Mouse (Mus musculus) ES-E14 (cell line): Measurements from ENCODE around the gene Nr1h3. TPM values are rescaled to one million over a fixed set of nuclear protein-coding genes. Genes with fewer than 3 reads are reported as not detected.

Source experiments
- DNase-seq: peaks from one replicate; pipeline ENCODE4 v3.0.0-alpha.2; 2013; ENCODE audit warnings: low read depth, low spot score
- H3K27ac ChIP-seq: 2 replicates; pipeline ENCODE4 v1.5.1; 2012; ENCODE audit warnings: low read depth, mild to moderate bottlenecking, low read length, moderate library complexity, mixed read lengths; ENCODE audit not compliant: poor library complexity, insufficient read depth, severe bottlenecking
- H3K36me3 ChIP-seq: 2 replicates; pipeline ENCODE4 v1.6.1; 2012; ENCODE audit warnings: mild to moderate bottlenecking, low read length, moderate library complexity, mixed read lengths; ENCODE audit not compliant: control insufficient read depth, poor library complexity, insufficient read depth, severe bottlenecking
- H3K4me1 ChIP-seq, 2 experiments: fragments of 150-350 bp in 1 of 2; sonication (generic) in 1 of 2; 2 replicates each; pipeline ENCODE4 v1.6.1; 2012; ENCODE audit warnings: low read length in 2 of 2, mild to moderate bottlenecking in 1 of 2, mixed read lengths in 1 of 2; ENCODE audit not compliant: control insufficient read depth in 2 of 2, insufficient read depth in 2 of 2, poor library complexity in 1 of 2
- H3K4me3 ChIP-seq, 2 experiments: fragments of 150-350 bp in 1 of 2; sonication (generic) in 1 of 2; 2 replicates each; pipeline ENCODE4 v1.5.1; 2012; ENCODE audit warnings: low read length in 2 of 2, low read depth in 1 of 2, mild to moderate bottlenecking in 1 of 2, mixed read lengths in 1 of 2; ENCODE audit not compliant: insufficient read depth in 1 of 2, poor library complexity in 1 of 2, severe bottlenecking in 1 of 2
- H3K9ac ChIP-seq: 2 replicates; pipeline ENCODE4 v1.6.1; 2012; ENCODE audit warnings: low read depth, mild to moderate bottlenecking, low read length, mixed read lengths; ENCODE audit not compliant: poor library complexity, insufficient read depth, severe bottlenecking
- H3K9me3 ChIP-seq: fragments of 150-350 bp; sonication (generic); 2 replicates; pipeline ENCODE4 v1.6.1; 2012; ENCODE audit warnings: low read depth, mild to moderate bottlenecking, low read length; ENCODE audit not compliant: control insufficient read depth, insufficient read depth
- CHD2 ChIP-seq: IDR thresholded peaks from 2 replicates; pipeline ENCODE4 v1.6.1; 2014; ENCODE audit warnings: mild to moderate bottlenecking, low read depth, low read length, inconsistent platforms
- HCFC1 ChIP-seq: IDR thresholded peaks from 2 replicates; pipeline ENCODE4 v1.6.1; 2012; ENCODE audit warnings: low read length, inconsistent platforms, borderline replicate concordance; ENCODE audit not compliant: insufficient read depth
- MAFK ChIP-seq: IDR thresholded peaks from 2 replicates; pipeline ENCODE4 v1.6.1; 2014; ENCODE audit warnings: mild to moderate bottlenecking, low read depth, low read length, inconsistent platforms; ENCODE audit not compliant: insufficient read depth
- ZC3H11A ChIP-seq: IDR thresholded peaks from 2 replicates; pipeline ENCODE4 v1.6.1; 2012; ENCODE audit warnings: low read depth, mild to moderate bottlenecking, inconsistent platforms, low read length, borderline replicate concordance
- ZNF384 ChIP-seq: IDR thresholded peaks from 2 replicates; pipeline ENCODE4 v1.6.1; 2012; ENCODE audit warnings: low read depth, low read length, inconsistent platforms
- in situ Hi-C, 2 experiments: fragments of 600-800 bp; cut with MboI; formaldehyde crosslinking; loops; one replicate each; pipeline ENCODE4 v1.15.1; 2025; ENCODE audit warnings: low sequenced_read_pairs in 2 of 2, inconsistent platforms in 1 of 2; ENCODE audit not compliant: unreplicated experiment in 2 of 2
- total RNA-seq: library from RNA; depleted of rRNA; stranded (reverse); fragments of 300-350 nt; gene quantifications from 2 replicates; pipeline ENCODE4 v1.2.3, GENCODE M21; 2012

The Nr1h3 gene
- total RNA-seq, 1 experiment = 1.4 TPM

DNA sequence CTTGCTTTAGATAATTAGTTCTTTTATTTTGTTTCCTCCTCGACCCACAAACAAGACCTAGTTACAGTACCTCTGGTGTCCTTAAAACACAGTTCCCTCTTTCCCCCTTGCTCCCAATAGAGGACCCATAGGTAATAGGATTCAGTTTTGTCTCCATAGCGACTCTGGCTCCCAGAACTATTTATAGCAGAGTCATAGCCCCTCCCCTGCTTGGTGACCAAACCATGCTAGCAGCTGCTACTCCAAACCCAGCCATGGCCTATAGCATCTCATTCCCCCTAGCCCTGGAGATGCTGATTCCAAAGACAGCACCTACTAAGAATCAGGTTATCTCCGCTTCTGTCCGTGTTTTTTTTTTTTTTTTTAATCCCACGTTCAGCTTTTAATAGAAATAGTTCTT lies 21.9 kb downstream of the Nr1h3 start:
- TF ChIP-seq ZC3H11A = no peak
- TF ChIP-seq HCFC1 = no peak
- no peak for TF ChIP-seq CHD2
- no peak for TF ChIP-seq ZNF384
- TF ChIP-seq MAFK = no peak
- in situ Hi-C loops = no loop called here
- Histone ChIP-seq H3K4me3 (no peak overlapping the region), H3K9ac (no peak overlapping the region), H3K9me3 (no peaks in the 10 kb centered on the region), H3K4me1 (peaks cover 0 to 7% of the 10 kb centered on the region in 2 experiments; a peak in 1 of 4 replicates), H3K27ac (no peak overlapping the region), H3K36me3 (no peaks in the 10 kb centered on the region)
- no peak for DNase-seq

GRCm38 (mm10) chr2:91179825-91180224 lies 22.8 kb downstream of the Nr1h3 start:
- no peaks in the 10 kb centered on the region for H3K36me3 ChIP-seq
- no peak overlapping the region for H3K9ac ChIP-seq
- H3K4me1 ChIP-seq = peaks cover 0 to 7% of the 10 kb centered on the region in 2 experiments; a peak in 1 of 4 replicates
- in situ Hi-C loops = no loop called here
- no peaks in the 10 kb centered on the region for H3K9me3 ChIP-seq
- no peak for DNase-seq
- H3K27ac ChIP-seq = no peak overlapping the region
- no peak for TF ChIP-seq ZC3H11A
- no peak for TF ChIP-seq HCFC1
- TF ChIP-seq ZNF384 = no peak
- no peak for TF ChIP-seq CHD2
- TF ChIP-seq MAFK = no peak
- no peak overlapping the region for H3K4me3 ChIP-seq

DNA sequence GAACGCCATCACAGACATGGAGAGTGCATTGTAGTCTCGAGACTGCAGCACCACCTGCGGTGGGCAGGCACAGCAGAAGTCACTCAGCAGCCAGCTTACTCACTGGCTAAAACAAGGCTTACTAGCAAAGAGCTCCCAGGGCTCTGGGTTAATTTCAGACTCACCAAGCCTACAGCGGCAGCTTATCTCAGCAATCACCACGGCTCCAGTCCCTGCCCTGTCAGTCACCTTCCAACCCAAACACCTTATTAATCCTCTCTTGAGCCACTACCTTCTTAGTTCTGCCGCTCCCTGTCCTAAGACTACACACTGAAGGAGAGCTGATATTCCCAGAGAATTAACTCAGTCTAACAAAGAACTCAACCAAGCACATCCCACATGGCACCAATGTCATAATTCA lies 26.4 kb downstream of the Nr1h3 start:
- H3K4me1 ChIP-seq = no peaks in the 10 kb centered on the region
- H3K9ac ChIP-seq = no peak overlapping the region
- no peak overlapping the region for H3K27ac ChIP-seq
- no peak for TF ChIP-seq MAFK
- TF ChIP-seq ZNF384 = no peak
- TF ChIP-seq ZC3H11A = no peak
- no peak for TF ChIP-seq CHD2
- no peak for TF ChIP-seq HCFC1
- in situ Hi-C loops = no loop called here
- no peak for DNase-seq
- H3K9me3 ChIP-seq = no peaks in the 10 kb centered on the region
- H3K4me3 ChIP-seq = no peak overlapping the region
- no peaks in the 10 kb centered on the region for H3K36me3 ChIP-seq

DNA sequence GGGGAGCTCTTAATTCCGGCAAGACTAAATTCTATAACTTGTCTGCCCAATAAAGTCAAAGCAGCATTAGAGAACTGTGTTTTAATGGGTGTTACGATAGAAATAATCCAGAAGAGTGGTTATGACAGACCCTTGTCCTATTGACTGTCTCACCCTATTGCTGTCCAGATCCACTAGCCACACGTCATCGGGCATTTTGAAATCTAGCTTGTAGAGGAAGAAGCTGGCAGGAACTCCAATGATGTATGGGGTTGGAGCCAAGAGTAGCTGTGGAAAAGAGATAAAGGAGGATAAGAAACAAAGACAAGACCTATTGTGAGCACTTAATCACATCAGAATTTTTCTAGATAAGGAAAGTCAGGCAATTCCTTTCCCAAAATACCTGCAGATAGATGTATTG lies 27.1 kb downstream of the Nr1h3 start:
- no peak for DNase-seq
- in situ Hi-C loops = no loop called here
- Histone ChIP-seq H3K9me3 (no peaks in the 10 kb centered on the region), H3K36me3 (no peaks in the 10 kb centered on the region), H3K4me3 (no peak overlapping the region), H3K9ac (no peak overlapping the region), H3K27ac (no peak overlapping the region), H3K4me1 (no peaks in the 10 kb centered on the region)
- no peak for TF ChIP-seq ZNF384
- no peak for TF ChIP-seq MAFK
- no peak for TF ChIP-seq CHD2

DNA sequence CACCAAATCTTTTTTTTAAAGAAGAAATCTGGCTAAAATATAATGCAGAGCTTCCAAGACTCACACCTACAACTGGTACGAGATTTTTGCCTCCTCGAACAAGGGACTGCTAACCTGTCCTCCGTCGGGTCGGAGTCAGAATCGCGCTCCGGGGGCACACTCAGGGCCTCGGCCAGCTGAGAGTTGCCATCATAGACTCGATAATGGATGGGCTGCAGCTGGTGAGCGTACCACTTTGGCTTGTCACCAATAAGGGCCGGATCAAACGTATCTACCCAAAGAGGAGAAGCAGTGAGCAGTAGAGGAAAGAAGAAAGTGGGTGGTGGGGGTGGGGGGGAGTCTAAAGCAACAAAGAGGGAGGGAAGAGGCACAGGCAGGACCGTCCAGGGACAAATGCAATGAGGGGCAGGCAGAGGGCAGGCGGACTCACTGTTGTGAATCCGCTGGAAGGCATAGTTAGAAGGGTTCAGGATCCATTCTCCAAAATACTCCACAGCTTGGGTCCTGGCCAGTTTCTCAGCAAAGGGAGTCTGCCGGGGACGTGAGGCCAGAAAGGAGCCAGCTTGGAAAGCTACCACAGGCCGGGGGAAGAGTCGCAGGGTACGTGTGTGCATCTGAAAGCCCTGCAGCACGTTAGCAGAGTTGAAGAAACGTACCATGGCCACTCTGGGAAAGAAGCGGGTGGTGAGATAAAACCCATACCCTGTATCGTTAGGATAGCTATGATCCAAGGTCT lies 32.9 kb downstream of the Nr1h3 start:
- TF ChIP-seq ZC3H11A = no peak
- TF ChIP-seq MAFK = no peak
- no peak for TF ChIP-seq ZNF384
- TF ChIP-seq CHD2 = no peak
- no peak for TF ChIP-seq HCFC1
- Histone ChIP-seq H3K27ac (no peak overlapping the region), H3K4me1 (no peaks in the 10 kb centered on the region), H3K9ac (no peak overlapping the region), H3K4me3 (no peak overlapping the region), H3K9me3 (no peaks in the 10 kb centered on the region), H3K36me3 (no peaks in the 10 kb centered on the region)
- in situ Hi-C loops = no loop called here
- no peak for DNase-seq
